Mouse (Mus musculus): Measurements from ENCODE around the gene Unc5c. TPM values are rescaled to one million over a fixed set of nuclear protein-coding genes. Genes with fewer than 3 reads are reported as not detected.

The Unc5c gene
- total RNA-seq (2023) = not detected in 2 replicates

DNA sequence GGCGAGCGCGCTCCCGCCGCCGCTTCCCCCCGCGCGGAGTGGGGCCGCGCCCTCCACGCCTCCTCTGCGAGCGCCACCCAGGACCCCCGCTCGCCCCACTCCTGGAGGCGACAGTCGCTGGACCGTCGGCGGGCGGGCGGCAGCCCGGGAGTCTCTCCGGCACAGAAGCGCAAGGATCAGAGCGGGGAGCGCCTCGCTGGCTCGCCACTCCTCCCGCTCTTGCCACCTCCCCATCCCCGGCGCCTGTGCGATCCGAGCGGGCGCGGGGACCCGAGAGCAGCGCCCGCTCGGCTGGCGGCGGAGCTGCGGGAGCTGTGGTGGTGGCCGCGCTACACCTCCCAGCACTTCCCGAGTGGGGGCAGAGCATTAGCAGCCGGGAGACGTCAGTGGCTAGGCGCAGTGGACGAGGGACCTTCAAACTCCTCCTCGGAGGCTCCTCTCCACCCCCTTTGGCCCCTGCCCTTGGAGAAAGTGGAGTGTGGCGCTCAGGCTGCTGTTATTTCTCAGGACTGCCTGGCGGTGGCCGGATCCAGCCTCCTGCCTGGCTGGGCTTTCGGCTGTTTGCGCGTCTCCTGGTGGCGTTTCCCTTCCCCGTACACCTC lies at the start of gene Unc5c:
Unc5c (plus strand) TSS at position 113 of the 602 bp plus-strand sequence.

